Mouse (Mus musculus): ENCODE measurements at regions not wholly inside any gene's neighbourhood (a gene's known extent, or its start where the extent isn't known, plus 50 kb on each side); places are given as distances from the start of the nearest gene placed in this dataset.

- Histone ChIP-seq H3K9me3 (no peaks in the 10 kb centered on the region), H3K9ac (replicated peaks) (no peak overlapping the region), H3K36me3 (no peaks in the 10 kb centered on the region), H3K27me3 (no peaks in the 10 kb centered on the region), H3K4me3 (no peak overlapping the region), H3K4me1 (0 out of 2 replicates have a peak, but pooled peaks cover 4% of the 10 kb centered on the region), H3K27ac (replicated peaks) (no peak overlapping the region), H3K4me2 (replicated peaks) (no peak overlapping the region)
- no peak for ATAC-seq (replicated peaks)
- 90% methylated on average over 4 of the region's 4 CpGs for WGBS
These were observed 240.4 kb upstream of the Nmur2 start for GRCm38 (mm10) chr11:56281201-56281600.

- Histone ChIP-seq H3K4me1 (0 out of 2 replicates have a peak, but pooled peaks cover 1% of the 10 kb centered on the region), H3K9me3 (no peaks in the 10 kb centered on the region), H3K9ac (replicated peaks) (no peak overlapping the region), H3K36me3 (no peaks in the 10 kb centered on the region), H3K4me3 (no peak overlapping the region), H3K4me2 (replicated peaks) (no peak overlapping the region), H3K27me3 (no peaks in the 10 kb centered on the region), H3K27ac (replicated peaks) (no peak overlapping the region)
- no peak for ATAC-seq (replicated peaks)
- 48% methylated on average over 2 of the region's 2 CpGs for WGBS
These were observed 239.4 kb upstream of the Nmur2 start for GRCm38 (mm10) chr11:56280216-56280615.

- no peaks in the 10 kb centered on the region for H3K4me1 ChIP-seq
- H3K9me3 ChIP-seq = no peaks in the 10 kb centered on the region
- H3K9ac ChIP-seq (replicated peaks) = no peak overlapping the region
- no peak for ATAC-seq (replicated peaks)
- no peak overlapping the region for H3K27ac ChIP-seq (replicated peaks)
- no peak overlapping the region for H3K4me2 ChIP-seq (replicated peaks)
- no peak overlapping the region for H3K4me3 ChIP-seq
- WGBS = 55% methylated on average over 3 of the region's 3 CpGs
- no peaks in the 10 kb centered on the region for H3K27me3 ChIP-seq
- no peaks in the 10 kb centered on the region for H3K36me3 ChIP-seq
These were observed 229.2 kb upstream of the Nmur2 start for GRCm38 (mm10) chr11:56269915-56270493.

- H3K4me2 ChIP-seq (replicated peaks) = no peak overlapping the region
- H3K36me3 ChIP-seq = no peaks in the 10 kb centered on the region
- no peak overlapping the region for H3K9ac ChIP-seq (replicated peaks)
- no peak for ATAC-seq (replicated peaks)
- 80% methylated on average over 10 of the region's 10 CpGs for WGBS
- no peak overlapping the region for H3K4me3 ChIP-seq
- H3K27ac ChIP-seq (replicated peaks) = no peak overlapping the region
- no peaks in the 10 kb centered on the region for H3K4me1 ChIP-seq
- H3K27me3 ChIP-seq = no peaks in the 10 kb centered on the region
- H3K9me3 ChIP-seq = no peaks in the 10 kb centered on the region
These were observed 221.9 kb upstream of the Nmur2 start for GRCm38 (mm10) chr11:56262726-56263125.

- Histone ChIP-seq H3K27me3 (no peaks in the 10 kb centered on the region), H3K9me3 (no peaks in the 10 kb centered on the region), H3K36me3 (no peaks in the 10 kb centered on the region), H3K27ac (replicated peaks) (no peak overlapping the region), H3K9ac (replicated peaks) (no peak overlapping the region), H3K4me1 (no peaks in the 10 kb centered on the region), H3K4me2 (replicated peaks) (no peak overlapping the region), H3K4me3 (no peak overlapping the region)
- WGBS = 79% methylated on average over 2 of the region's 2 CpGs
- ATAC-seq (replicated peaks) = no peak
These were observed 215.5 kb upstream of the Nmur2 start for GRCm38 (mm10) chr11:56256356-56256755.

GRCm38 (mm10) chr11:56254437-56254836, 213.6 kb upstream of the Nmur2 start:
- Histone ChIP-seq H3K9ac (replicated peaks) (no peak overlapping the region), H3K27me3 (no peaks in the 10 kb centered on the region), H3K27ac (replicated peaks) (no peak overlapping the region), H3K4me3 (no peak overlapping the region), H3K9me3 (no peaks in the 10 kb centered on the region), H3K4me1 (no peaks in the 10 kb centered on the region), H3K4me2 (replicated peaks) (no peak overlapping the region), H3K36me3 (no peaks in the 10 kb centered on the region)
- WGBS = 88% methylated on average over 3 of the region's 3 CpGs
- no peak for ATAC-seq (replicated peaks)

GRCm38 (mm10) chr11:56247333-56247823, 206.6 kb upstream of the Nmur2 start:
- Histone ChIP-seq H3K27ac (replicated peaks) (peak overlapping the region; percentile 84), H3K9me3 (no peaks in the 10 kb centered on the region), H3K27me3 (no peaks in the 10 kb centered on the region), H3K4me2 (replicated peaks) (no peak overlapping the region), H3K36me3 (no peaks in the 10 kb centered on the region), H3K9ac (replicated peaks) (0 out of 2 replicates have a peak overlapping the region, but pooled peaks have one; percentile 3), H3K4me1 (peaks cover 25% of the 10 kb centered on the region), H3K4me3 (no peak overlapping the region)
- WGBS = 16% methylated on average over 4 of the region's 4 CpGs
- 0 out of 2 replicates have a peak, but pooled peaks have one; percentile 18 for ATAC-seq (replicated peaks)

GRCm38 (mm10) chr11:56246549-56247332, 205.9 kb upstream of the Nmur2 start:
- Histone ChIP-seq H3K36me3 (no peaks in the 10 kb centered on the region), H3K4me3 (no peak overlapping the region), H3K9ac (replicated peaks) (0 out of 2 replicates have a peak overlapping the region, but pooled peaks have one; percentile 3), H3K4me2 (replicated peaks) (no peak overlapping the region), H3K27me3 (no peaks in the 10 kb centered on the region), H3K27ac (replicated peaks) (peak overlapping the region; percentile 84), H3K9me3 (no peaks in the 10 kb centered on the region), H3K4me1 (peaks cover 25% of the 10 kb centered on the region)
- ATAC-seq (replicated peaks) = peak; percentile 97
- WGBS = 24% methylated on average over 5 of the region's 5 CpGs

GRCm38 (mm10) chr11:56244951-56245350, 204.1 kb upstream of the Nmur2 start:
- Histone ChIP-seq H3K27me3 (no peaks in the 10 kb centered on the region), H3K4me3 (no peak overlapping the region), H3K36me3 (no peaks in the 10 kb centered on the region), H3K9ac (replicated peaks) (no peak overlapping the region), H3K4me2 (replicated peaks) (no peak overlapping the region), H3K27ac (replicated peaks) (no peak overlapping the region), H3K9me3 (no peaks in the 10 kb centered on the region), H3K4me1 (peaks cover 25% of the 10 kb centered on the region)
- no peak for ATAC-seq (replicated peaks)
- WGBS = 76% methylated on average over 2 of the region's 2 CpGs

- WGBS = 54% methylated on average over 8 of the region's 8 CpGs
- Histone ChIP-seq H3K4me1 (peaks cover 23% of the 10 kb centered on the region), H3K27ac (replicated peaks) (no peak overlapping the region), H3K9me3 (no peaks in the 10 kb centered on the region), H3K27me3 (no peaks in the 10 kb centered on the region), H3K9ac (replicated peaks) (no peak overlapping the region), H3K36me3 (no peaks in the 10 kb centered on the region), H3K4me3 (no peak overlapping the region), H3K4me2 (replicated peaks) (no peak overlapping the region)
- ATAC-seq (replicated peaks) = no peak
These were observed 202.6 kb upstream of the Nmur2 start for GRCm38 (mm10) chr11:56243447-56243846.

- 27% methylated on average over 4 of the region's 4 CpGs for WGBS
- Histone ChIP-seq H3K9ac (replicated peaks) (no peak overlapping the region), H3K9me3 (no peaks in the 10 kb centered on the region), H3K27ac (replicated peaks) (no peak overlapping the region), H3K27me3 (no peaks in the 10 kb centered on the region), H3K4me2 (replicated peaks) (no peak overlapping the region), H3K4me1 (no peaks in the 10 kb centered on the region), H3K36me3 (no peaks in the 10 kb centered on the region), H3K4me3 (no peak overlapping the region)
- no peak for ATAC-seq (replicated peaks)
These were observed 197.9 kb upstream of the Nmur2 start for GRCm38 (mm10) chr11:56238745-56239144.

GRCm38 (mm10) chr11:56224999-56225398, 184.2 kb upstream of the Nmur2 start:
- 96% methylated on average over 2 of the region's 2 CpGs for WGBS
- H3K4me3 ChIP-seq = no peak overlapping the region
- H3K27me3 ChIP-seq = no peaks in the 10 kb centered on the region
- H3K9me3 ChIP-seq = no peaks in the 10 kb centered on the region
- ATAC-seq (replicated peaks) = no peak
- H3K9ac ChIP-seq (replicated peaks) = no peak overlapping the region
- no peaks in the 10 kb centered on the region for H3K36me3 ChIP-seq
- no peak overlapping the region for H3K4me2 ChIP-seq (replicated peaks)
- H3K27ac ChIP-seq (replicated peaks) = no peak overlapping the region
- H3K4me1 ChIP-seq = no peaks in the 10 kb centered on the region
